Mouse (Mus musculus) common myeloid progenitor, adult 5-6 weeks (primary cell): Measurements from ENCODE around the gene Plbd2. TPM values are rescaled to one million over a fixed set of nuclear protein-coding genes. Genes with fewer than 3 reads are reported as not detected.

ENCODE experiments used
- ATAC-seq: replicated peaks from 2 replicates; pipeline ENCODE4 v1.8.0; 2016; ENCODE audit warnings: low read depth, mild to moderate bottlenecking, moderate TSS enrichment, inconsistent platforms; ENCODE audit not compliant: poor library complexity, severe bottlenecking
- total RNA-seq: library from RNA; stranded (forward); fragments of 200-1000, 187-1606 nt; gene quantifications from 2 replicates; pipeline ENCODE4 v1.2.3, GENCODE M21; 2017

Gene Plbd2
- total RNA-seq, 1 experiment from 2014 or later, result 7.7 TPM

DNA sequence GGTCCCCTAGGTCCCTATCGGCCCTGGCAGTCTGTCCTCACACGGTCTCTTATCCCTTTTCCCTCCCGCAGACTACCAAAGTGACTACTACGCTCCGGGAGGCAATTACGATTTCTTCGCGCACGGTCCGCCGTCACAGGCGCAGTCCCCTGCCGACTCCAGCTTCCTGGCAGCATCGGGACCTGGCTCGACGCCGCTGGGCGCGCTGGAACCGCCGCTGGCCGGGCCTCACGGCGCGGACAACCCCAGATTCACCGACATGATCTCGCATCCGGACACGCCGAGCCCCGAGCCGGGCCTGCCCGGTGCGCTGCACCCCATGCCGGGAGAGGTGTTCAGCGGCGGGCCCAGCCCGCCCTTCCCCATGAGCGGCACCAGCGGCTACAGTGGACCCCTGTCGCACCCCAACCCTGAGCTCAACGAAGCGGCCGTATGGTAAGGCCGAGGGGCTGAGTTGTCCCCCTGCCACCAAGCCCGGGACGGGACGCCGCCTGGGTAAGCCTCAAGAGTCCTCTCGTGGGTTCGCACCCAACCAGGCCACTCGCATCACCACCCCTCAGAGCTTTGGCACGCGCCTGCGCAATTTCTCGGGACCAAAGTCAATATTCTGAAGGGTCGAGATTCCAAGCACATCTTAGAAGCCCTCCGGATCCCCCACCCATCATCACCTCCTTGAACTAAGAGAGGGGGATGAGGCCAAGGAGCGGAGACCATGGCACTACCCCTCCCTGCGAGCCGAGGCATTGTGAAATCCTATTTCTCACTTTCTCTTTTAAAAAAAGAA is 63.3 kb downstream of the Plbd2 start:
- ATAC-seq, result no peak

DNA sequence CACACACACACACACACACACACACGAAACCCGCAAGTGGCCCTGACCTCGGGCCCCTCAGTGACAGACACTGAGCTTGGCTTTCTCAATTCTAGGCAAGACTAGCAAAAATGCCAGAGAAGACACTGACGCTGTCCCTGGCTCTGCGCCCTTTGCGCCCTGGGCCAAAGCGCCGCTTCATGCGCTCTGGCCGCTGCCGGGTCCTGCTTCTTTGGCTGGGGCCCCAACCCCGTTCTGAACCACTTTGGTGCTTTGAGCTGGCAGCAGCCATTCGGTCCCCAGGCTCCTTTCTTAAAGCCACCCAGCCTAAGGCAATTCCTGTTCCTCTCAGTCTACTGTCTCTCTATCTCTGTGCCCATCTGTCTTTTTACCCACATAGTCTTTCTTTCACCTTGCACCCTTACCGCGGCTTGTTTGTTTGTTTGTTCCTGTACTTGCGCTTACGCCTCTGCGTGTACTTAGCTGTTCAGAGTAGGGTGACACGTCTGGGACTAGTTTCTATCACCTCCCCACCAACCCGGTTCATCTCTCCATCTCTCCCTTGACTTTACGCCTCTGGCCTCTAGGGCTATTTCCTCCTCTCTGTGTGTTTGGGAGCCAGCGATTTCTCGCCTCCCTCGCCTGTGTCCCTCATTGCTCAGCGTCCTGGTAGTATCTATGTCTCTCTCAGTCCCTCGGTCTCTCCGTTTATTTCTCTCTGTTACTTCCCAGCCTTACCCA is 64.3 kb downstream of the Plbd2 start:
- ATAC-seq, result no peak

DNA sequence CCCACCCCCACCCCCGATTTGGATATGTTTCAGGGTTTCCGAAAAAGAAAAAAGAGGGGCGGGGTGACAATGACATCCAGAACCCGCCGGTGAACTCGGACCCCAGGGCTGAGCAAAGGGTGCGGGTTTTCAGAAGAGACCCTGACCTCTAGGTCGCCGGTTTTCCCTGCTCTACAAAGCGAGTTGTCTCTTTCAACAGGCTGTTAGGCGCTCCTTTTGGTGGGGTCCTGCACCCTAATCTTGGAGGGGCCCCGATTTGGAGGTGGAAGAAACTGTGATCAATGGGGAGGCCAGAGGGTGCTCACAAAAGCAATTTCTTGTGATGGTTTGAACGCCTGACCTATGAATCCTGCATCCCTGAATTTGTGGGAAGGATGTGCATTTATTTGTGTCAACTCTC is 65.0 kb downstream of the Plbd2 start:
- no peak for ATAC-seq

DNA sequence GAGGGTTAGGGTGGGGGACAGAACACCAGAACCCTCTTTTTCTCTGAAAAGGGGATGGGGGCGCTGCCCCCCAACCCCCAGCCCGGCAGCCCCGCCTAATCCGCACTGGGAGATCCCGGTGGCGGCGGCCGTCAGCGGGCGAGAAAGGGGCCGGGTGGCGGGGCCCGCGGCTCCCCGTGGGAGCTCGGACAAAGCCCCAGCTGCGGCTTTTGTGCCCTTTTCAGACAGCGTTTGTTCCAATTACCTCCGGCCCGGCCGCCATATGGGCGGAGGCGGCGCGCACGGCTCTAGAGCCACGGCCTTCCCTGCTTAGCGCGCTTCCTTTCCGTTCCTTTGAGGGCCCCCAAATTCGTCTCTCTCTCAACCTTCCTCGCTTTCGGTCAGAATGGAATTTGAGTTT is 65.4 kb downstream of the Plbd2 start:
- ATAC-seq, result no peak

DNA sequence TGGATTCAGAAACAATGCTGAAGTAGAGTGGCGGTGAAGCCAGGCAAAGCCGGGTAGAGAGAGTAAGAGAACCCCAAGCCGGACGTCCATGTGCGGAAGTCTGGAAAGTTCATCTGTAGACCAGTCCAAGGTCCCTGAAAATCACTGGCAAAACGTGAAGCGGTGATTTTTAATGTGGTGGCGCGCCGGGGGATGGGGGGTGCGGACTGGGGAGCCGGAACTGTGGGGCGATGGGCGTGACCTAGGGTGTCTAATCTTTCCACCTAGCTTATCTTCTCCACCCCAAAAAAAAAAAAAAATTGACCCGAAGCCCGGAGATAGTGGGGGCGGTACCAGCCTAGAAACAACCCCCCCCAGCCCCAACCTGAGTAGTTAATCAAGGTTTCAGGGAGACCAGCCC is 65.9 kb downstream of the Plbd2 start:
- ATAC-seq, result no peak

DNA sequence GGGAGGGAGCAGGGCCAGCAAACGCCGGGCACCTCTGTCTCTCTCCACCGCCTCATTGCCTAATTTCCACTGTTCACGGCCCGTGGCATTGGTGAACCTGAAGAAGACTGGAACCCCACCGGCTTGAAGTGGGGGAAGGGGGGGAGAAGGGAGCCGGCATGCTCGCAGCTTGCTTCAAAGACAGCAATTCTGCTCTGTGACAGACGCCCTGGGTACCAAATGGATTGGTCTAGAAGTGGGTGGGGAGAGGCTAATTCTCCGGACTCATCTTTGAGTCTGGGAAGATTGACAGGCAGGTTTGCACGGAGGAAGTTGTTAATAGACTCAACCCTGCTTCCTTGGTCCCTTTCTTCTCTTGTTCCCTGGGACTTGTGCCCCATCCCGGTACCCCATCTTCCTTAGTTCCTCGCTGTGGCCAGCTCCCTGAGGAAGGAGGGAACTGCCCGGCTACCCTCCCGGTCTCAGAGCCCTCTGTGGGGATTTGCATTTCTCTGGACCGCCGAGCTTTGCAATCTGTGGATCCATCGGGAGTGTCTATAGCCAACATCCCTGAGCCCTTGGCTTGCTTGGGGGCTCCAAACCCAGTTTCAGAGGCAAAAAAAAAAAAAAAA is 66.4 kb downstream of the Plbd2 start:
- ATAC-seq, result no peak

DNA sequence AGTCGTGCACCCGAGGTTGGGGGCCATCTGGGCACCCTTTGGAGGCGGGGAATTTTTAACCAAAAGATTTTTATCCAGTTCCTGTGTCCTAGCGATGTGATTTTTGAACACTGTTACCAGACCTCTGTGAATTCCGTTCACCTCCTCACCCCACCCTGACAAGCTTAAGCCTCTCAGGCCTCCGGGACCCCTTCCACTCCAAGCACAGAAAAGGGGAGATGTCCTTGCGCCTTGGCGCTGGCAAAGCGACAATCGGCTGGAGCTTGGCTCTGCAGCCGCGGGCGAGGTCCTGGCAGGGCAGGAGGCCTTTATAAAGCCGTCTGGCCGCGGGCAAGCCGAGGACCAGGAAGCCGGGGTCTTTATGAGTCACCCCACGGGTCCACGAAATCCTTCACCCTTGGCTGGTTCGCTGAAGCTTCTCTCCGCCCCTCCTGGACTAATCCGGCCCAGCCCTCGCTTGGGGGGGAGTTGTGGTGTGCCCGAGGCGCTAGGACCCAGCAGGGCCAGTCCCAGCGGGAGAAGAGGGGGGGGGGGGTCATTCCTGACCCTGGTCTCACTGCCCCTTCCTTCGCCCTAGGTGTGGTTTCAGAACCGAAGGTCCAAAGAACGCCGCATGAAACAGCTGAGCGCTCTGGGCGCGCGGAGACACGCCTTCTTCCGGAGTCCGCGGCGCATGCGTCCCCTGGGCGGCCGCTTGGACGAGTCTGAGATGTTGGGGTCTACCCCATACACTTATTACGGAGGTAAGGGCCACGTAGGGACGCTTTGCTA is 67.5 kb downstream of the Plbd2 start:
- no peak for ATAC-seq

DNA sequence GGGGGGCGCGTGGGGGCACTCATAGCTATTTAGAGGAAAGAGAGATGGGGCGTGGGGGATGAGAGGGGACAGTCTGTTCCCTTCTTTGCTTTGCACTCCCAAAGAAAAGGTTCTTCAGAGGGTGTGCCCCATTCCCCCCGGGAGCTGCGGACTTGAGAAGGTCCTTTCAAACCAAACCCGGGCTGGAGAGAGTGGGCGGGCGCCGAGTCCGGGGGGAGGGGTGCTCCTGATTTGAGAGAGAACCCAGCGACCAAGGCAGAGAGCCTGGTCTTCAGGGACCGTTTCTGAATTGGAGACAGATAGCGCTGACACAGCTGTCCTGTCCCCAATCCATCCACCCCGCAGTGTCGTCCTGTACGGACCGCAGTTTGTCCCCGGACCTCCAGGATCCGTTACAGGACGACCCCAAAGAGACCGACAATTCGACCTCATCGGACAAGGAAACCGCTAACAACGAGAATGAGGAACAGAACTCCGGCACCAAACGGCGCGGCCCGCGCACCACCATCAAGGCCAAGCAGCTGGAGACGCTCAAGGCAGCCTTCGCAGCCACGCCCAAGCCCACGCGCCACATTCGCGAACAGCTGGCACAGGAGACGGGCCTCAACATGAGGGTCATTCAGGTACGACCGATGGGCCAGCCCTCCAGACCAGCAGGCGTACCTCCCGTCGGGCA is 68.3 kb downstream of the Plbd2 start:
- ATAC-seq, result no peak

DNA sequence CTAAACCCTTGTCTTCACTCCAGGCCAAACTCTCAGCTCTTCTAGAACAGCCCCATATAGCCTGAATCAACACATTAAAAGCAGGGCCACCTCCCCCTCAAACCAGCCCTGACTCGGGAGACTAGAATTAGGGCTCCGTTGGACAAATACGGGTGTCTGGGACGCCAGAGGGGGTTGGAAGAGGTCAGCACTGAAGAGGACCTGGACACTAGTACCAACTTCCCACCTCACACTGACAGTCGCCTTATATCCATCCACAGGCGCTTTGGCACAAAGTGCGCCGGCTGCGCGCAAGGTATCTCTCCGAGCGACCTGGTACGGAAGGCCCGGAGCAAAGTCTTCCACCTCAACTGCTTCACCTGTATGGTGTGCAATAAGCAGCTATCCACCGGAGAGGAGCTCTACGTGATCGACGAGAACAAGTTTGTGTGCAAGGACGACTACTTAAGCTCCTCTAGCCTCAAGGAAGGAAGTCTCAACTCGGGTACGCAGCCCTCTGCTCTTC is 69.1 kb downstream of the Plbd2 start:
- ATAC-seq, result no peak

Other genes with a start within 250 kb of the Plbd2 start
- gene Lhx5, start 71.9 kb downstream of the Plbd2 start, total RNA-seq, result not detected in 2 replicates
- gene Sdsl, start 30.8 kb downstream of the Plbd2 start, total RNA-seq, result 27.1 and 34.4 TPM in 2 replicates
- not detected in 2 replicates for gene Sds, start 27.1 kb downstream of the Plbd2 start, total RNA-seq
- 4.5 and 4.9 TPM in 2 replicates for gene Slc8b1, start 7.5 kb upstream of the Plbd2 start, total RNA-seq
- 15.2 and 18.1 TPM in 2 replicates for gene Tpcn1, start 85.0 kb upstream of the Plbd2 start, total RNA-seq
- gene Iqcd, start 85.4 kb upstream of the Plbd2 start, total RNA-seq, result 0.96 and 0.97 TPM in 2 replicates
- 3.8 and 13.1 TPM in 2 replicates for gene Rita1, start 109.0 kb upstream of the Plbd2 start, total RNA-seq
- 36.0 and 41.7 TPM in 2 replicates for gene Ddx54, start 109.1 kb upstream of the Plbd2 start, total RNA-seq
- gene Cfap73, start 130.6 kb upstream of the Plbd2 start, total RNA-seq, result not detected in 2 replicates
- gene Rasal1, start 145.2 kb upstream of the Plbd2 start, total RNA-seq, result 1.0 and 1.1 TPM in 2 replicates
- gene Dtx1, start 208.3 kb upstream of the Plbd2 start, total RNA-seq, result not detected in 2 replicates
- 0.64 and 0.68 TPM in 2 replicates for gene Oas2, start 246.2 kb upstream of the Plbd2 start, total RNA-seq